Mouse (Mus musculus) liver, adult 2 months (tissue): ENCODE measurements around the gene Gm9970. TPM values are rescaled to one million over a fixed set of nuclear protein-coding genes. Genes with fewer than 3 reads are reported as not detected.

Experiments
- DNase-seq: peaks from one replicate; pipeline ENCODE4 v3.0.0-alpha.2; 2011; ENCODE audit warnings: low read depth, low spot score; ENCODE audit errors: extremely low read depth
- H3K27ac ChIP-seq: fragments of 200-500 bp; replicated peaks from 2 replicates; pipeline ENCODE4 v1.5.1; 2012; ENCODE audit warnings: low read depth, mild to moderate bottlenecking, control low read depth, inconsistent platforms, low read length; ENCODE audit not compliant: insufficient read depth
- H3K27me3 ChIP-seq: fragments of 200-500 bp; 2 replicates; pipeline ENCODE4 v1.6.1; 2012; ENCODE audit warnings: mild to moderate bottlenecking, moderate library complexity, low read length, inconsistent platforms; ENCODE audit not compliant: control insufficient read depth, insufficient read depth
- H3K36me3 ChIP-seq: fragments of 200-500 bp; 2 replicates; pipeline ENCODE4 v1.6.1; 2012; ENCODE audit warnings: low read length, inconsistent platforms; ENCODE audit not compliant: control insufficient read depth, insufficient read depth
- H3K4me1 ChIP-seq: fragments of 200-500 bp; 2 replicates; pipeline ENCODE4 v1.6.1; 2011; ENCODE audit warnings: low read length; ENCODE audit not compliant: control insufficient read depth, insufficient read depth
- H3K4me3 ChIP-seq: fragments of 200-500 bp; 2 replicates; pipeline ENCODE4 v1.5.1; 2011; ENCODE audit warnings: low read depth, mild to moderate bottlenecking, control low read depth, low read length, moderate library complexity; ENCODE audit not compliant: insufficient read depth
- H3K79me2 ChIP-seq: fragments of 200-500 bp; 2 replicates; pipeline ENCODE4 v1.6.1; 2012; ENCODE audit warnings: inconsistent platforms, mild to moderate bottlenecking, low read length, moderate library complexity; ENCODE audit not compliant: control insufficient read depth, insufficient read depth
- H3K9ac ChIP-seq: fragments of 200-500 bp; 2 replicates; pipeline ENCODE4 v1.6.1; 2012; ENCODE audit warnings: low read depth, mild to moderate bottlenecking, control low read depth, inconsistent platforms, low read length
- CTCF ChIP-seq: fragments of 200-500 bp; IDR thresholded peaks from 2 replicates; pipeline ENCODE4 v1.5.1; 2011; ENCODE audit warnings: low read depth, low read length, control low read depth
- POLR2A ChIP-seq: fragments of 200-500 bp; IDR thresholded peaks from 2 replicates; pipeline ENCODE4 v1.6.1; 2011; ENCODE audit warnings: low read length, control low read depth; ENCODE audit not compliant: insufficient read depth; ENCODE audit errors: extremely low read depth
- WGBS: fragments of 180-500 bp; shearing (Covaris S2); methylation state at CpG from one replicate; pipeline ENCODE4 v1.1.7; 2018; 5-methylcytosine and 5-hydroxymethylcytosine counted together
- polyA plus RNA-seq: library from polyadenylated mRNA; depleted of rRNA; stranded (reverse); fragments of >200 nt; gene quantifications from 2 replicates; pipeline ENCODE4 v1.2.3, GENCODE M21; 2012
- total RNA-seq: library from RNA; depleted of rRNA; stranded (reverse); fragments of >200 nt; gene quantifications from 2 replicates; pipeline ENCODE4 v1.2.3, GENCODE M21; 2014

The Gm9970 gene
- total and polyA plus RNA-seq, 2 experiments = not detected

- Histone ChIP-seq H3K4me1 (no peaks in the 10 kb centered on the region), H3K4me3 (no peak overlapping the region), H3K36me3 (peaks cover 14% of the 10 kb centered on the region; the same call in 1 of the 2 replicates), H3K9ac (no peak overlapping the region), H3K27me3 (no peaks in the 10 kb centered on the region), H3K79me2 (no peaks in the 10 kb centered on the region), H3K27ac (no peak overlapping the region)
- TF ChIP-seq POLR2A (no peak), CTCF (no peak)
- DNase-seq = no peak
- 92% methylated on average over 6 of the region's 6 CpGs for WGBS
Observed at GRCm38 (mm10) chr5:31273018-31273417, 32.0 kb upstream of the Gm9970 start.

GRCm38 (mm10) chr5:31267686-31268085 lies 26.7 kb upstream of the Gm9970 start:
- Histone ChIP-seq H3K27me3 (no peaks in the 10 kb centered on the region), H3K4me1 (no peaks in the 10 kb centered on the region), H3K79me2 (no peaks in the 10 kb centered on the region), H3K36me3 (peaks cover 8% of the 10 kb centered on the region), H3K9ac (no peak overlapping the region), H3K27ac (no peak overlapping the region), H3K4me3 (no peak overlapping the region)
- 67% methylated on average over 6 of the region's 6 CpGs for WGBS
- DNase-seq = no peak
- TF ChIP-seq CTCF (no peak), POLR2A (no peak)

- Histone ChIP-seq H3K4me1 (no peaks in the 10 kb centered on the region), H3K27ac (no peak overlapping the region), H3K36me3 (peaks cover 9% of the 10 kb centered on the region), H3K27me3 (no peaks in the 10 kb centered on the region), H3K79me2 (no peaks in the 10 kb centered on the region), H3K9ac (no peak overlapping the region), H3K4me3 (no peak overlapping the region)
- WGBS = 60% methylated on average over 7 of the region's 7 CpGs
- TF ChIP-seq POLR2A = no peak
- TF ChIP-seq CTCF = no peak
- no peak for DNase-seq
Observed at GRCm38 (mm10) chr5:31266101-31266500, 25.1 kb upstream of the Gm9970 start.

GRCm38 (mm10) chr5:31257616-31258015 lies 16.6 kb upstream of the Gm9970 start:
- WGBS = 85% methylated on average over 11 of the region's 11 CpGs
- peaks cover under 1% of the 10 kb centered on the region; the same call in 1 of the 2 replicates for H3K36me3 ChIP-seq
- H3K27me3 ChIP-seq = no peaks in the 10 kb centered on the region

GRCm38 (mm10) chr5:31255971-31256370 lies 14.9 kb upstream of the Gm9970 start:
- Histone ChIP-seq H3K4me3 (no peak overlapping the region), H3K79me2 (no peaks in the 10 kb centered on the region), H3K4me1 (peaks cover 2% of the 10 kb centered on the region), H3K27ac (no peak overlapping the region), H3K9ac (no peak overlapping the region), H3K27me3 (no peaks in the 10 kb centered on the region), H3K36me3 (peaks cover 1% of the 10 kb centered on the region; the same call in 1 of the 2 replicates)
- no peak for TF ChIP-seq POLR2A
- TF ChIP-seq CTCF = no peak
- DNase-seq = no peak
- 68% methylated on average over 2 of the region's 2 CpGs for WGBS

More at GRCm38 (mm10) chr5:31257616-31258015, 16.6 kb upstream of the Gm9970 start:
- no peak overlapping the region for H3K27ac ChIP-seq
- no peak overlapping the region for H3K4me3 ChIP-seq
- no peak for DNase-seq
- no peak overlapping the region for H3K9ac ChIP-seq
- H3K79me2 ChIP-seq = no peaks in the 10 kb centered on the region
- no peak for TF ChIP-seq CTCF
- TF ChIP-seq POLR2A = no peak
- peaks cover 2% of the 10 kb centered on the region for H3K4me1 ChIP-seq

GRCm38 (mm10) chr5:31255381-31255780 lies 14.3 kb upstream of the Gm9970 start:
- H3K9ac ChIP-seq = no peak overlapping the region
- WGBS = 96% methylated on average over 2 of the region's 2 CpGs

More at GRCm38 (mm10) chr5:31255381-31255780, 14.3 kb upstream of the Gm9970 start:
- H3K27ac ChIP-seq = no peak overlapping the region
- no peak for TF ChIP-seq POLR2A
- TF ChIP-seq CTCF = no peak
- no peaks in the 10 kb centered on the region for H3K27me3 ChIP-seq
- peaks cover 2% of the 10 kb centered on the region for H3K4me1 ChIP-seq
- DNase-seq = no peak
- H3K79me2 ChIP-seq = no peaks in the 10 kb centered on the region
- H3K36me3 ChIP-seq = peaks cover 7% of the 10 kb centered on the region; the same call in 1 of the 2 replicates
- H3K4me3 ChIP-seq = no peak overlapping the region
